Mouse (Mus musculus): ENCODE measurements around the gene Fads2. TPM values are rescaled to one million over a fixed set of nuclear protein-coding genes. Genes with fewer than 3 reads are reported as not detected.

The Fads2 gene
- total and polyA plus RNA-seq, 3 experiments = 55.2 to 119 TPM; not detected in 1

Other genes starting within 250 kb of the Fads2 start
- gene Incenp, start 202.2 kb downstream of the Fads2 start, total RNA-seq (2012; rRNA removed) = 91.0 and 103 TPM in 2 replicates
- 100 to 1,000 TPM in 1 of 2 experiments, not detected in 1; 216 TPM for gene Incenp, start 202.2 kb downstream of the Fads2 start, polyA plus RNA-seq (2012; ENCODE audit: insufficient read depth in 1 of 2, insufficient read length in 2 of 2, low read depth in 1 of 2, low replicate concordance in 2 of 2, missing spikeins in 1 of 2)
- 444 and 518 TPM in 2 replicates for gene Fth1, start 121.1 kb downstream of the Fads2 start, total RNA-seq (2012; rRNA removed)
- 1,000 to 10,000 TPM; 2,118 to 2,175 TPM for gene Fth1, start 121.1 kb downstream of the Fads2 start, polyA plus RNA-seq (2012; ENCODE audit: insufficient read depth in 1 of 2, insufficient read length in 2 of 2, low read depth in 1 of 2, low replicate concordance in 2 of 2, missing spikeins in 1 of 2)
- gene Best1, start 100.1 kb downstream of the Fads2 start, total RNA-seq (2012; rRNA removed) = not detected in 2 replicates
- under 1 TPM in 1 of 2 experiments, not detected in 1; 0.08 TPM for gene Best1, start 100.1 kb downstream of the Fads2 start, polyA plus RNA-seq (2012; ENCODE audit: insufficient read depth in 1 of 2, insufficient read length in 2 of 2, low read depth in 1 of 2, low replicate concordance in 2 of 2, missing spikeins in 1 of 2)
- gene Rab3il1, start 100.1 kb downstream of the Fads2 start, total RNA-seq (2012; rRNA removed) = 0.52 and 1.0 TPM in 2 replicates
- 1 to 10 TPM in 1 of 2 experiments, not detected in 1; 1.4 TPM for gene Rab3il1, start 100.1 kb downstream of the Fads2 start, polyA plus RNA-seq (2012; ENCODE audit: insufficient read depth in 1 of 2, insufficient read length in 2 of 2, low read depth in 1 of 2, low replicate concordance in 2 of 2, missing spikeins in 1 of 2)
- 1.4 and 2.3 TPM in 2 replicates for gene Fads3, start 60.2 kb downstream of the Fads2 start, total RNA-seq (2012; rRNA removed)
- 10 to 100 TPM in 1 of 2 experiments, not detected in 1; 11.2 TPM for gene Fads3, start 60.2 kb downstream of the Fads2 start, polyA plus RNA-seq (2012; ENCODE audit: insufficient read depth in 1 of 2, insufficient read length in 2 of 2, low read depth in 1 of 2, low replicate concordance in 2 of 2, missing spikeins in 1 of 2)
- 36.7 and 38.1 TPM in 2 replicates for gene Fads1, start 81.1 kb upstream of the Fads2 start, total RNA-seq (2012; rRNA removed)
- 10 to 100 TPM in 1 of 2 experiments, not detected in 1; 69.7 TPM for gene Fads1, start 81.1 kb upstream of the Fads2 start, polyA plus RNA-seq (2012; ENCODE audit: insufficient read depth in 1 of 2, insufficient read length in 2 of 2, low read depth in 1 of 2, low replicate concordance in 2 of 2, missing spikeins in 1 of 2)
- 322 and 354 TPM in 2 replicates for gene Tmem258, start 102.3 kb upstream of the Fads2 start, total RNA-seq (2012; rRNA removed)
- gene Tmem258, start 102.3 kb upstream of the Fads2 start, polyA plus RNA-seq (2012; ENCODE audit: insufficient read depth in 1 of 2, insufficient read length in 2 of 2, low read depth in 1 of 2, low replicate concordance in 2 of 2, missing spikeins in 1 of 2) = 100 to 1,000 TPM in 1 of 2 experiments, not detected in 1; 337 TPM
- gene Fen1, start 102.4 kb upstream of the Fads2 start, total RNA-seq (2012; rRNA removed) = 160 and 189 TPM in 2 replicates
- gene Fen1, start 102.4 kb upstream of the Fads2 start, polyA plus RNA-seq (2012; ENCODE audit: insufficient read depth in 1 of 2, insufficient read length in 2 of 2, low read depth in 1 of 2, low replicate concordance in 2 of 2, missing spikeins in 1 of 2) = 100 to 1,000 TPM in 1 of 2 experiments, not detected in 1; 145 TPM
- 0.20 and 0.23 TPM in 2 replicates for gene Myrf, start 139.0 kb upstream of the Fads2 start, total RNA-seq (2012; rRNA removed)
- gene Myrf, start 139.0 kb upstream of the Fads2 start, polyA plus RNA-seq (2012; ENCODE audit: insufficient read depth in 1 of 2, insufficient read length in 2 of 2, low read depth in 1 of 2, low replicate concordance in 2 of 2, missing spikeins in 1 of 2) = 1 to 10 TPM in 1 of 2 experiments, not detected in 1; 2.7 TPM
- not detected in 2 replicates for gene Dagla, start 203.1 kb upstream of the Fads2 start, total RNA-seq (2012; rRNA removed)
- gene Dagla, start 203.1 kb upstream of the Fads2 start, polyA plus RNA-seq (2012; ENCODE audit: insufficient read depth in 1 of 2, insufficient read length in 2 of 2, low read depth in 1 of 2, low replicate concordance in 2 of 2, missing spikeins in 1 of 2) = not detected